Mouse (Mus musculus) adrenal gland, adult (tissue): ENCODE data around the gene Spock2.
"Not testable (repeated sequence)": the region's sequence is repeated elsewhere in the genome, so short reads cannot be mapped to it uniquely, and the experiment has no call there.

Experiments
- DNase-seq, 2 experiments: peaks; one replicate each; pipeline ENCODE4 v3.0.0; 2022 to 2023; ENCODE audit warnings: low spot score in 1 of 2; ENCODE audit not compliant: inconsistent age in 2 of 2

The Spock2 gene

GRCm38 (mm10) chr10:60107448-60107847 is 1.4 kb downstream of the Spock2 start:
- peak; percentile 35 to 54 for DNase-seq

DNA sequence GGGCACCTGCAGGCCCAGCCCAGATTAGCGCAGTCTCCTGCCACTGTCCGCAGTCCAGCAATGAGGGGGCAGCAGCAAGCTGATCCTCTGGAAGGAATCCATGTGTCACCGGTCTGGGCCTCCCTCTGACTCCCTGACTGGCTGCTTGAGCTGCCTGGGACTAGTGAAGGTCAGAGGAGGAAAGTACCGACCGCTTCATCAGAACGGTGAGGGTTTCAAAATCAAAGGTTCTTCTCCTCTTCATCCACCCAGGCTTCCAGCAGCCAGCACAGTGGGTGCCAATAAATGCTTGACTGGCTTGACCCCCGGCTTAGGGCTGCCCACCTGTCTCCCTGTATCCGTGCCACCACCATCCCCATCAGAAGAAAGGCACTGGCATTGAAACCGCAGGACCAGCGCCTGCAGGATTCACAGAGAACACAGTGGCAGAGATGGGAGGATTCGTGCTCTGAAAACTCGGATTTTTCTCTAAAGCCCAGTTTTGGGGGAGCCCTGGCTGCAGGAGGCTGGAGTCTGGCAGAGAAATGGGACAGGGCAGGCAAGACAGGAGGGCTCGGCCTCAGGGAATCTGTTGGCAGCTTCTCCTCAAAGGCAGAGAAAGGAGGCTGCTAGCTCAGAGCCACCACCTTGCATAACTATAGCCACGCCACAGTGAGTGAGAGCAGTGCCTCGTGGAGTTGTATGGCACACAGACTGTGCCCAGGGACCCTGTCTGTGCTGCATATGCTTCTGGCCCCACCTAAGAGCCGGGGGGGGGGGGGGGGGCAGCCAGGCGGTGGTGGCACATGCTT is 2.5 kb downstream of the Spock2 start:
- no peak for DNase-seq

GRCm38 (mm10) chr10:60109336-60109735 is 3.3 kb downstream of the Spock2 start:
- no peak for DNase-seq

DNA sequence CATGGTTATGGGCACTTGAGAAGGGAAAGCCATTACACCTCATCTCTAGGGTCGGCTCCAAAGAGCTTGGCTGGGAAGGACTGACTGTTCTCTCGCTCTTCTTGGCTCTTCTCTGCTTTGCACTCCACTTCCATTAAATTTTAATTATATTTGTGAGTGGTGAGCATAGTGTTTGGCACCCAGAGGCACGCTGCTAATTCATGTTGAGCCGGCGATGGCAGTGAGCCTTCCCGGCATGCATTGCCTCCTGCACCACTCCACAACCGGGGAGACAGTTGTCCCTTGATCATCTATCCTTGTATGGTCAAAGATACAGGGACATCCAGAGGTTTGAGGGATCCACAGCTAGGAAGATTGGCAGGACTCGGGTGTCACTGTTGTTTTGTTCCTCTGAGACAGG is 4.0 kb downstream of the Spock2 start:
- DNase-seq: no peak

GRCm38 (mm10) chr10:60110908-60111475 is 5.0 kb downstream of the Spock2 start:
- no peak for DNase-seq

DNA sequence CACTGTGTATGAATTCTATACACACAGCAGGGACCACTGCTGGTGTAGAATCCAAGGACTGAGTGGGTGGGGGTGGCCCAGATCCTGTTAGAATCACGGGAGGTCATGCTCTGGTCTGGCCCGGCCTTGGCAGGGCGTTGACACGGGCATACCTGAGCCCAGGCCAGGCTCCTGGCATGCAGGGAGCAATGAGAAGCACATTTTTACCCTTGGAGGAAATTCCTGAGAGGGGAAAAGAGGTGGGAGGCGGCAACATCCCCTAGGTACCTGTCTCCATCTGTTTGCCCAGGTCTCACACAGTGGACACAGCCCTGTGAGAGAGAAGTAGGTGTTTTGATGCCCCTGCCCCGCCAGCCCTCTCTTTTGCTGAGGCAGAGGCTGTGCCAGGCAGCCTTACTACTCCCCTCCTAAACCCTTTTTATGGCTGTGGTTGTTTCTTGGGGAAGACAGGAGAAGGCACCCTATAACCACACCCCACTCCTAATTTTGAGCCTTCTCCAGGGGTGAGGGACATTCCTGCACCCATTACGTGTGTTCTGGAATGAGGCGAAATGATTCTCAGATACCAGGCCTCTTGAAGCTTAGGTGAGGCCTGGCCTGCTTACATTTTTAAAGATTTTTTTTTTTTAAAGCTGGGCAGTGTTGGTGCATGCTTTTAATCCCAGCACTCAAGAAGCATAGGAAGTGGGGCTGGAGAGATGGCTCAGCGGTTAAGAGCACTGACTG is 8.1 kb downstream of the Spock2 start:
- DNase-seq: no peak

GRCm38 (mm10) chr10:60115345-60116185 is 9.5 kb downstream of the Spock2 start:
- DNase-seq: peak; percentile 32 to 65

DNA sequence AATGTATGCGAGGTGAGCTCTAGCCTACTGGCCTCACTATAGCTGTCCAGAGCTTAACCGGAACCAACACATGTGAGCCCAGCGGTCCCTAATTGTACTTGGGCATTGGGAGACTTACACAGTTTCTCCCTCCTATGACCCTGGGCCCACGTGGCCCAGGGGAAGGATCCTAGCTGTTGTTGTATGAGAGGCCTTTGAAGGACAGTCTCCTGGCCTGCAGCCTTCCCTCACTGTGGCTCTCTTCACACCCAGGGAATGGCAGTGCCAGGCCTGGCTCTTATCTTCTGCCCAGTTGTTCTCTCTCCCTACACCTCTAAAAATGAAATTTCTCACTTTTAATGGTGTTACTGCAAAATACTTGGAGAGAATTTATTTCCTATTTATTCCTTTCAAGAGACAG is 11.0 kb downstream of the Spock2 start:
- DNase-seq: peak in 1 of 2 experiments; percentile 64

GRCm38 (mm10) chr10:60118464-60118863 is 12.4 kb downstream of the Spock2 start:
- DNase-seq: no peak

DNA sequence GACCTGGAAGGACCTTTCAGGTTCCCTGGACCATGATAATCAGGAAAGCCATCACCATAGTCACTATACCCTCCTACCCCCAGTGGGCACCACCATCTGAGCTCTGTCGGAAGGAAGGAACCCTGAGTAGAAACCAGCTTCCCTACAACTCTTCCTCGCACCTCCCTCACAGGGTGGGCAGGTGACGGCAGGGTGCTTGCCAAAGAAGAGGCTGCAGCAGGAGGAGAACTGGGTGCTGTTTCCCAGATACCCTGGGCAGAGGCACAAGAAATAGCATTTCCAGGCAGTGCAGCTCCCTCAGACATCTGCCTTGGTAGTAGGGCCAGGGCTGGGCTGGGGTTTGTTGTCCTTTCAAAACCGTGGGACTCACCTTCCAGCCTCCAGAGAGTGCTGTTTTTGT is 14.6 kb downstream of the Spock2 start:
- no peak for DNase-seq

DNA sequence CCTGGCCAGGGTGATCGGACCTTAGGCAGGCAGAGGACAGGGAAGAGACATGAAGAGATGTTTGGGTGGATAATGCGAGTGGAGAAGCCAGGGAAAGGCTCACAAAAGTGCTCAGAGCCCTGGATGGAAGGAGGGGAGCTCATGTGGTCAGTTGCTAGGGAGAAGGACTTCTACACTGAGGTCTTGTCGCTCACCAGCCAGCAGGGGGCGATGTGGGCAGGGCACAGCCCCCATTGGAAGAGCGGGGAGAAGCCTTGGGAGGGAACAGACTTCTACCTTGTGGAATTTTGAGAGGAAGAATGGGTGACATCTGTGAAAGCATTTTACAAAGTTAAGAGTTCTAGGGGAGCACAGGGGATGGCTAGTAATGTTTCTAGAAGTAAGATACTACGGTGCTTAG is 18.1 kb downstream of the Spock2 start:
- no peak for DNase-seq

DNA sequence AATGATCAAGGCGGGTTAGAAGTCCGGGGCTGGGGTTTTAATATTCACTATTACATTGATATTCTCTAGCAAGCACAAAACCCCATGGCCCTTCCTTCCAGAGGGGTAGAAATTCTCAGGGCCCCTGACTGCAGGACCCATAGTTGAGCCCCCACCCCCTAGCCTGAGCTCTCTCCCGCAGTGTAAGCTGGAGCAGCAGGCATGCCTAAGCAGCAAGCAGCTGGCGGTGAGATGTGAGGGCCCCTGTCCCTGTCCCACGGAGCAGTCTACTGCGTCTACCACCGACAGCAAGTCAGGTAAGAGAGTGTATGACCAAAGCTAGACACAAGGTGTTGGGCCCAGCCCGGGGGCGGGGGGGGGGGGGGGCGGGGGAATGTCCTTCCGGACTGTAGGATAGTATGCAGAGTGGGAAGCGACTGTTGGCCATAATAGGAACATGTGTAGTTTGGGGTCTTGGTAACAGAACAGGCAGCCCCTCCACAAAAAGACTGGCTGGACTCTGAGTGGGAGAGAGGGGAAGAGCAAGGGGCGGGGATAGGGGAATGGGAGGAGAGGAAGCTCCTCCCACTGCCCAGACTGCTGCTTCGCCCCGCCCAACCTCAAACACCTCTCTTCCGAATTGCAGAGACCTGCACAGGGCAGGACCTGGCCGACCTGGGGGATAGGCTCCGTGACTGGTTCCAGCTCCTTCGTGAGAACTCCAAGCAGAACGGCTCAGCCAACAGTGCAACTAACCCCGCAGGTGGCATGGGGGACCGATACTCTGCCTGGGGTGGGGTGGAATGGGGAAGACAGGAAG is 19.7 kb downstream of the Spock2 start:
- DNase-seq: no peak

DNA sequence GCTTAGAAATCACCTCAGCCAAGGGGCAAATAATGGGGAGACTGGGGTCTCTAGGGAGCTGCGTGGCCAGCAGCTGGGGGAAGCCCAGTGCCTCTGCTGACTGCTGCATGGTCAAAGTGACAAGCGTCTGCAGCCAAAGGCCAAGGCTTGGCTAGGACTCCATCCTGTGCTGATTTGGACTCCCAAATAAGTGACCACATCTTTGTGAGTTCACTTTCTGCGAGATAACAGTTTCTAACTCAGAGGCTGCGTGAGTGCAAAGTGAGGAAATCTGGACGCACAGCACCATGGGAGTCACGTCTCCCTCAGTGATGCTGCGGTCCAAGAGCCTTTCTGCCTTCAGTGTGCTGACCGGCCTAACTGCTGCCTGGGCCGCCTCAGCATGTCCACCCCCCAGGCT is 22.3 kb downstream of the Spock2 start:
- no peak for DNase-seq

GRCm38 (mm10) chr10:60130504-60130903 is 24.5 kb downstream of the Spock2 start:
- DNase-seq: no peak

GRCm38 (mm10) chr10:60133501-60133900 is 27.5 kb downstream of the Spock2 start:
- no peak for DNase-seq

DNA sequence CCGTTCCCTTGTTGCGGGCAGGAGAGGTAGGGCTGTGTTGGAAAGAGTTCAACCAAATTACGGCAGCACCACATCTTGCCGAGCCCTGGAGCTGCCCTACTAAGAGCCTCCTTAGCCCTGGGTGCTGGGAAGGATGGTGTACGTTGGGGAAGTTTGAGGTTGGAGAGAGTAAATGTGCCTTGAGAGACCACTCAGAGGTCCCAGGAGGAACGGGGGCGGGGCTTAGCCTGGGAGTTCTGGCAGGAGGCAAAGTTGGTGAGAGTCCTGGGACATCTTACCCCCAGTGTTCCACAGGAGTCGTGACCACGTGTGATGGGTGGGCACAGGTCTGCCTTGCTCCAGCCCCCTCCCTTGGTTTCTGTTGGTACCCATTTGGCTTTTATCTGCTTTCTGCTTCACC is 28.2 kb downstream of the Spock2 start:
- DNase-seq: no peak

GRCm38 (mm10) chr10:60136010-60136409 is 30.0 kb downstream of the Spock2 start:
- not testable (repeated sequence) for DNase-seq

- DNase-seq: no peak
These were observed 30.9 kb downstream of the Spock2 start for GRCm38 (mm10) chr10:60136935-60137334.

GRCm38 (mm10) chr10:60138680-60139079 is 32.7 kb downstream of the Spock2 start:
- no peak for DNase-seq

DNA sequence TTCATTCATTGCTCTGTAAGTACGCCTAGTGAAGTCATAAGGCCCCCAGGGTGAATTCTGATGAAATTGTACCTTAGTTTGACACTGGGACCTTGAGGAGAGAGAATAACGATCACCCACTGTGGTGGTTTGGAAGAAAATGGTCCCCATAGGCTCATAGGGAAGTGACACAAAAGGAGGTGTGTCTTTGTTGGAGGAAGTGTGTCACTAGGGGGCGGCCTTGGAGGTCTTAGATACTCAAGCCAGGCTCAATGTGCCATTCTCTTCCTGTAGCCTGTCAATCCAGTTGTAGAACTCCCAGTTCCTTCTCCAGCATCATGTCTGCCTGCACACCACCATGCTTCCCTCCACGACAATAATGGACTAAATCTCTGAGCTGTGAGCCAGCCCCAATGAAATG is 34.7 kb downstream of the Spock2 start:
- DNase-seq: no peak
